Mouse (Mus musculus) midbrain, embryonic 16.5 days (tissue): ENCODE measurements around the gene Hcar1. TPM values are rescaled to one million over a fixed set of nuclear protein-coding genes. Genes with fewer than 3 reads are reported as not detected.

Source experiments
- ATAC-seq: fragments of 200-750 bp; cut with Nextera tagmentation; 2 replicates; pipeline ENCODE4 v1.8.0; 2017; ENCODE audit warnings: moderate TSS enrichment
- H3K27ac ChIP-seq: fragments of 300-500 bp; sonication (generic); 2 replicates; pipeline ENCODE4 v1.5.1; 2014; ENCODE audit warnings: mild to moderate bottlenecking, low read length, mixed read lengths
- H3K27me3 ChIP-seq: fragments of 300-500 bp; sonication (generic); 2 replicates; pipeline ENCODE4 v1.6.1; 2014; ENCODE audit warnings: low read depth, low read length, mixed read lengths; ENCODE audit not compliant: control insufficient read depth, insufficient read depth
- H3K36me3 ChIP-seq: fragments of 300-500 bp; sonication (generic); 2 replicates; pipeline ENCODE4 v1.6.1; 2014; ENCODE audit warnings: mild to moderate bottlenecking, low read length, moderate library complexity, mixed read lengths; ENCODE audit not compliant: control insufficient read depth, insufficient read depth
- H3K4me1 ChIP-seq: fragments of 300-500 bp; sonication (generic); 2 replicates; pipeline ENCODE4 v1.6.1; 2014; ENCODE audit warnings: mild to moderate bottlenecking, low read length, mixed read lengths; ENCODE audit not compliant: control insufficient read depth, insufficient read depth
- H3K4me2 ChIP-seq: fragments of 300-500 bp; sonication (generic); 2 replicates; pipeline ENCODE4 v1.6.1; 2014; ENCODE audit warnings: mild to moderate bottlenecking, low read length, mixed read lengths
- H3K4me3 ChIP-seq: fragments of 300-500 bp; sonication (generic); 2 replicates; pipeline ENCODE4 v1.5.1; 2014; ENCODE audit warnings: low read depth, mild to moderate bottlenecking, low read length, moderate library complexity, mixed read lengths
- H3K9ac ChIP-seq: fragments of 300-500 bp; sonication (generic); 2 replicates; pipeline ENCODE4 v1.6.1; 2014; ENCODE audit warnings: low read depth, low read length, mixed read lengths
- H3K9me3 ChIP-seq: fragments of 300-500 bp; sonication (generic); replicated peaks from 2 replicates; pipeline ENCODE4 v1.6.1; 2014; ENCODE audit warnings: mild to moderate bottlenecking, low read length, mixed read lengths; ENCODE audit not compliant: control insufficient read depth, poor library complexity, severe bottlenecking
- WGBS: fragments of 180-500 bp; shearing (Covaris S2); extraction: QIAGEN DNeasy Blood & Tissue Kit; methylation state at CpG from one replicate; pipeline ENCODE4 v1.1.7; 2014; 5-methylcytosine and 5-hydroxymethylcytosine counted together
- polyA plus RNA-seq: library from polyadenylated mRNA; unstranded; fragments of >200 nt; fragmentation: Nextera tagmentation; extraction: Ambion mirVana; gene quantifications from 2 replicates; pipeline ENCODE4 v1.2.1, GENCODE M21; 2015

The Hcar1 gene
- polyA plus RNA-seq, 1 experiment from 2014 or later = 0.62 TPM

DNA sequence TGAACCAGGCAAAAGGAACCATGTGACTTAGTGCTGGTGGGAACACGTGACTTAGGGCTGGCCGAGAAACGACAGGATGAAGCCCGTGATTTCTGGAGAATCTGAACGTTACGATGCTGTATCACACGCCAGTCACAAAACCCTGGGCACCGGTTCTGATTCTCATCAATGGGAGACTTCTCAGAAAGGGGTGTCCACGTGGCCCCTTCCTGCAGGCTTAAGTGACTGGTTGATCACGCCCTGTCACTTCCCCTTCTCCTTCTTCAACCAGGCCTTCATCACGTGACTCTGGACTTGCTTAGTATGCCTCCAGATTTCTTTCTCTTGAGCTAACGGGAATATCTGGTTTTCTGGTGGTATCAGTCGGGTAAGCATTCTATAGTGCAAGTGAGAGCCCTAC, 17.5 kb upstream of the Hcar1 start:
- ATAC-seq = no peak
- Histone ChIP-seq H3K27ac (no peak overlapping the region), H3K27me3 (no peaks in the 10 kb centered on the region), H3K9me3 (no peaks in the 10 kb centered on the region), H3K9ac (no peak overlapping the region), H3K4me1 (no peaks in the 10 kb centered on the region), H3K4me3 (no peak overlapping the region), H3K4me2 (no peak overlapping the region), H3K36me3 (no peaks in the 10 kb centered on the region)
- WGBS = 87% methylated on average over 13 of the region's 13 CpGs

DNA sequence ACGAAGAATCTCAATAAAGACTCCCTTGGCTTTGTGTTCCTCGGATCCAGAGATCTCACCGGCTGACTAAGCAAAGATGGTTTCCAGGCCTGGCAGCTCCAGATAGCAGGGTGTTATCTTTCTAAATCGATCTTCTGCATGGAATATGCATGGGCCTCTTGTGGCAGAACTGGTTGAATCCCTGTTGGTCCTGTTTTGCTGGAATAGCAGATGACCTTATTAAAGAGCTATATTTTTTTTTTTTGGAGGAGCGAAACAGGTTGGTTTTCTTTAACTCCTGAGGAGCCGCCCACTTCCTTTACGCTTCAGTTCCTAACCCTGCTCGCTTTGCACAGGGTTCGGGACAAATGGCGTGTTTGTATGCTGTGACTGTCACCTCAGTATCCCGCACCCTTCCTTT, 16.6 kb upstream of the Hcar1 start:
- Histone ChIP-seq H3K4me2 (no peak overlapping the region), H3K9ac (no peak overlapping the region), H3K27me3 (no peaks in the 10 kb centered on the region), H3K4me3 (no peak overlapping the region), H3K4me1 (no peaks in the 10 kb centered on the region), H3K27ac (no peak overlapping the region), H3K9me3 (no peaks in the 10 kb centered on the region), H3K36me3 (no peaks in the 10 kb centered on the region)
- no peak for ATAC-seq
- 84% methylated on average over 11 of the region's 11 CpGs for whole genome bisulfite sequencing

DNA sequence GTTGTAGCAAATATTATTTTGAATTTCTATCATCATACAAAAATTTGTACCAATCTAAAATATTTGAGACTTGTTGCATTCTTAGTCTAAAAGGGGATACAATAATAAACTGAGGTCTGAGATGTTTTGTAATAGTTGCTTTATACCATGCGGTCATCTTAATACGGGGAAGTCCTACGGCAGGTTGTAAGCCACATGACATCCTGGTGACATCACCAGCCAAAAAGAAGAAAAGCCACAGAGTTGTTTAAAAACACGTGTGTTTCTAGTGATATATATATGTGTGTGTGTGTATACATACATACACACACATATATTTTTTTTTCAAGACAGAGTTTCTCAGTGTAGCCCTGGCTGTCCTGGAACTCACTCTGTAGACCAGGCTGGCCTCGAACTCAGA, 13.7 kb upstream of the Hcar1 start:
- Histone ChIP-seq H3K4me3 (no peak overlapping the region), H3K9me3 (no peaks in the 10 kb centered on the region), H3K36me3 (no peaks in the 10 kb centered on the region), H3K9ac (no peak overlapping the region), H3K27me3 (no peaks in the 10 kb centered on the region), H3K4me1 (no peaks in the 10 kb centered on the region), H3K27ac (no peak overlapping the region), H3K4me2 (no peak overlapping the region)
- WGBS = 90% methylated on average over 5 of the region's 5 CpGs
- ATAC-seq = no peak

DNA sequence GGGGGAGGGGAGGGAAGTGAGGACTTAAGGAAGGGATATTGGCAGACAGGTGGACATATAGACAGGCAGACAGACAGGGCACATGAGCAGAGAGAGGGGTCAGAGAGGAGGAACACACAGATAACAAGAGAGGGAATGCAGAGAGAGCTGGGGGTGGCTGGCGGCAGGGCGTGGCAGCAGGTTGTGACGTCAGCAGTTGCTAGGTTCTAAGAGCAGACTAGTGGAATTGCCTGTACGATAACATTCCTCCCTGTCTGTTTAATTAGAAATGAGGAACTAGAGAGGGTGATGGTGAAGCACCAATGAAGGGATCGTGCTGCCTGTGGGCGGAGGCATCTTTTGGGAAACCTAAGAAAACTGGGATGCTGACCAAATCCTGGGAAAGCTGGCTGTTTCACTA, 11.8 kb upstream of the Hcar1 start:
- no peak overlapping the region for H3K9ac ChIP-seq
- no peak overlapping the region for H3K27ac ChIP-seq
- H3K27me3 ChIP-seq = no peaks in the 10 kb centered on the region
- WGBS = 55% methylated on average over 6 of the region's 6 CpGs
- no peaks in the 10 kb centered on the region for H3K4me1 ChIP-seq
- H3K4me3 ChIP-seq = no peak overlapping the region
- H3K36me3 ChIP-seq = no peaks in the 10 kb centered on the region
- peak overlapping the region; percentile 17; the same call in 1 of the 2 replicates for H3K4me2 ChIP-seq
- no peak for ATAC-seq
- no peaks in the 10 kb centered on the region for H3K9me3 ChIP-seq

DNA sequence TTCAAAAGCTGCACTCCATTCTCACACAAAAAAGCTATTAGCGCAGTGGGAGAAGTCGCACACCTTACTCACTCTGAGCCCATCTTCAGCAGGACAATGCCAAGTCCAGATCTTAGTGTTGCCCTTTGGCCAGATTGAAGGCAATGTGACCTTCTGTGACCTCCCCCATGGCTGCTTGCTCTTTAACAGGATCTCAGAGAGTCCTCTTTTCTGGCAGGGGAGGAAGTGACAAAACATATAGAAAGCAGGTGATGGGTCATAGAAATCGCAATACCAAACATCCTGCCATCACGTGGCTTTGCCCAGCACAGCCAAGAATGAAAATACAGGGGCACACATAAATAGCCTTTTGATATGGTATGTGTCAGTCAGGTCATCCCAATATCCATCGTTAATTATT, 11.2 kb upstream of the Hcar1 start:
- Histone ChIP-seq H3K4me2 (no peak overlapping the region), H3K4me1 (no peaks in the 10 kb centered on the region), H3K4me3 (no peak overlapping the region), H3K36me3 (no peaks in the 10 kb centered on the region), H3K9me3 (no peaks in the 10 kb centered on the region), H3K27me3 (no peaks in the 10 kb centered on the region), H3K9ac (no peak overlapping the region), H3K27ac (no peak overlapping the region)
- no peak for ATAC-seq
- WGBS = 81% methylated on average over 5 of the region's 5 CpGs

DNA sequence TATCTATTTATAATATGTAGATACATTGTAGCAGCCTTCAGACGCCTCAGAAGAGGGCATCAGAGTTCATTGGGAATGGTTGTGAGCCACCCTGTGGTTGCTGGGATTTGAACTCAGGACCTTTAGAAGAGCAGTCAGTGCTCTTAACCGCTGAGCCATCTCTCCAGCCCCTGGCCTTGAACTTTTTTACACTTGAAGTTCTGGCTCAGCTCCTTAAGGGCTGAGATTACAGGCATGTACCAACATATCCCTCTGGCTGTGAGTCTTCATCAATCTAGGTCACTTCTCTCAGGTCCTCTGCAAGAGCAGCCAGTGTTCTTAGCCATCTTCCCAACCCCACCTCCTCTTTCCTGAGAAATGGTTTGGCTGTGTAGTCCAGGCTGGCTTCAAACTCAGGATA, 10.5 kb upstream of the Hcar1 start:
- Histone ChIP-seq H3K36me3 (no peaks in the 10 kb centered on the region), H3K4me2 (no peak overlapping the region), H3K4me3 (no peak overlapping the region), H3K27ac (no peak overlapping the region), H3K9me3 (no peaks in the 10 kb centered on the region), H3K4me1 (no peaks in the 10 kb centered on the region), H3K27me3 (no peaks in the 10 kb centered on the region), H3K9ac (no peak overlapping the region)
- WGBS = 68% methylated on average over 2 of the region's 2 CpGs
- ATAC-seq = no peak

DNA sequence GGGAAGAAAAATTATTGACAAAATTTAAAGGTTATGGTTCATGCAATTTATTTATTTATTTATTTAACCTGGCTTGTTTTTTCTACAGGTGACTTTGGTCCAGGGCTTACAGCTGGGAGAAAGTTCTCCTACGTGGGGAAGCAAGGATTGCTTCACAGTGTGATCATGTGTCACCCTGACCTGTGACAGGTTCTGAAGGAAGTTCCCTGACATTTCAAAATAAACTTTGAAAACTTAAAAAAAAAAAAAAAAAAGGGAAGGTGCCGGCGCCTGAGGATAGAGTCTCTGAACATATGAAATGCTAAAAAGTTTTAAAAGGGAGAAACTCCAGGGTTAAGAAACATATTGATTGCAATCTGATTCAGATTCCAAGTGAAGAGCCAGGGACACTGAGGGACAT, 6.5 kb upstream of the Hcar1 start:
- ATAC-seq = no peak
- Histone ChIP-seq H3K4me1 (no peaks in the 10 kb centered on the region), H3K27me3 (no peaks in the 10 kb centered on the region), H3K9me3 (no peaks in the 10 kb centered on the region), H3K27ac (no peak overlapping the region), H3K9ac (no peak overlapping the region), H3K4me3 (no peak overlapping the region), H3K36me3 (no peaks in the 10 kb centered on the region), H3K4me2 (no peak overlapping the region)
- 81% methylated on average over 3 of the region's 3 CpGs for WGBS

DNA sequence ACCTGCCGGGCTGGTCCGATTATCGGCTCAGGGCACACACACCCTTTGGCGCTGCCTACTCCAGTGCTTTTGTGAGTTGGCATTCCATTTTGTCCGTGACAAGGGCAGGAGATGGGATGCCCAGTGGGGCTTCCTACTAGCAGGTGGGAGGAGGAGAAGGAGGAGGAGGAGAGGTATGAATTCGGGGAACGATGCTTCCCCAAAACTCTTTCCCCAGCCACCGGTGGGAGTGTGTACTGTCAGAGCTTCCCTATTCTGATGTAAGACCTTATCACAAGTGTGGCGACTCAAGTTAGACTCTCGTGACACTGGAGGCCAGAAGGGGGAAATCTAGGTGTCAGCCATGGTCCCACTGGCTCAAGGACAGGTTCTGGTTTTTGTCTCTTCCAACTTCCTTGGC, 4.5 kb upstream of the Hcar1 start:
- WGBS = 80% methylated on average over 10 of the region's 10 CpGs
- H3K27ac ChIP-seq = no peak overlapping the region
- no peaks in the 10 kb centered on the region for H3K4me1 ChIP-seq
- no peak for ATAC-seq
- no peaks in the 10 kb centered on the region for H3K9me3 ChIP-seq
- no peak overlapping the region for H3K9ac ChIP-seq
- no peak overlapping the region for H3K4me3 ChIP-seq
- no peaks in the 10 kb centered on the region for H3K36me3 ChIP-seq
- H3K4me2 ChIP-seq = no peak overlapping the region
- no peaks in the 10 kb centered on the region for H3K27me3 ChIP-seq

DNA sequence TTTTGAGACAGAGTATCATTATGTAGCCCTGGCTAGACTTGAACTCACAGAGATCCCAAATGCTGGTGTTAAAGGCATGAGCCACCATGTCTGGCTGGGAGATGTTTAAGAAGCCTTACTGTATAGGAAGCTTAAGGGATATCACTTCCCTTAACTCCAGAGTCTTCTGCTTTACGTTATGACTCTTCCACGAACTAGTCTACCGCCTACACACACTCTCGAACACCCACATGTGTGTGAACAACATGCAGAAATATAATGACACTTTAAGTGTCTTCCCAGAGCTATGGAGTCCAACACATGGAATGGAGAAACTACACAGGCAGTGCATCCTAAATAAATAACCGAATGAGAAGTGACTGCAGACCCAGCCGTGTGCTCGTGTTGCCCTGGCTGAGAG, 4.1 kb upstream of the Hcar1 start:
- ATAC-seq = no peak
- no peak overlapping the region for H3K27ac ChIP-seq
- no peak overlapping the region for H3K9ac ChIP-seq
- H3K4me1 ChIP-seq = no peaks in the 10 kb centered on the region
- 81% methylated on average over 7 of the region's 7 CpGs for WGBS
- no peaks in the 10 kb centered on the region for H3K27me3 ChIP-seq
- H3K36me3 ChIP-seq = no peaks in the 10 kb centered on the region
- no peak overlapping the region for H3K4me2 ChIP-seq
- no peaks in the 10 kb centered on the region for H3K9me3 ChIP-seq
- no peak overlapping the region for H3K4me3 ChIP-seq

DNA sequence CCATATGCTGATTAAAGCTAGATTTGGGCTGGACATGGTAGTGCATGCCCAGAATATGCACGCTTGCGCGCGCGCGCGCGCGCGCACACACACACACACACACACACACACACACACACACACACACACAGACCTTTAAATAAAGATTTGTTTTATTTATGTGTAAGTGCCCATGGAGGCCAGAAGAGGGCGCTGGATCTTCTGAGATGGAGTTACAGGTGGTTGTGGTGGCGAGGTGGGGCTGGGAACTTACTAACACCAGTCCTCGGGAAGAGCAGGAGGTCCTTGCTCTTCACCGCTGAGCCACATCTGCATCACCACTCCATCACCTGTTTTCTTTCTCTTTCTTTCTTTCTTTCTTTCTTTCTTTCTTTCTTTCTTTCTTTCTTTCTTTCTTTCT, 958 bp upstream of the Hcar1 start:
- no peak overlapping the region for H3K4me3 ChIP-seq
- H3K4me2 ChIP-seq = no peak overlapping the region
- H3K27me3 ChIP-seq = no peaks in the 10 kb centered on the region
- no peaks in the 10 kb centered on the region for H3K4me1 ChIP-seq
- WGBS = 78% methylated on average over 14 of the region's 14 CpGs
- H3K36me3 ChIP-seq = no peaks in the 10 kb centered on the region
- no peak overlapping the region for H3K9ac ChIP-seq
- H3K9me3 ChIP-seq = no peaks in the 10 kb centered on the region
- no peak for ATAC-seq
- H3K27ac ChIP-seq = no peak overlapping the region
